Mouse (Mus musculus) CH12.LX (cell line): ENCODE measurements at regions not wholly inside any gene's neighbourhood (a gene's known extent, or its start where the extent isn't known, plus 50 kb on each side); places are given as distances from the start of the nearest gene placed in this dataset.

ENCODE experiments used
- CTCF ChIP-seq, 2 experiments: IDR thresholded peaks in 1 of 2; conservative IDR thresholded peaks in 1 of 2; 2 replicates each; pipeline ENCODE4 v1.5.1; 2011 to 2012; ENCODE audit warnings: low read depth in 2 of 2, low read length in 2 of 2, improper control_type of control experiment in 1 of 2, inconsistent platforms in 1 of 2, mild to moderate bottlenecking in 1 of 2, moderate library complexity in 1 of 2
- POLR2A ChIP-seq: IDR thresholded peaks from 2 replicates; pipeline ENCODE4 v1.6.1; 2011; ENCODE audit warnings: low read depth, mild to moderate bottlenecking, improper control_type of control experiment, low read length
- USF2 ChIP-seq: conservative IDR thresholded peaks from 2 replicates; pipeline ENCODE4 v1.6.1; 2011; ENCODE audit warnings: low read depth, low read length, improper control_type of control experiment

DNA sequence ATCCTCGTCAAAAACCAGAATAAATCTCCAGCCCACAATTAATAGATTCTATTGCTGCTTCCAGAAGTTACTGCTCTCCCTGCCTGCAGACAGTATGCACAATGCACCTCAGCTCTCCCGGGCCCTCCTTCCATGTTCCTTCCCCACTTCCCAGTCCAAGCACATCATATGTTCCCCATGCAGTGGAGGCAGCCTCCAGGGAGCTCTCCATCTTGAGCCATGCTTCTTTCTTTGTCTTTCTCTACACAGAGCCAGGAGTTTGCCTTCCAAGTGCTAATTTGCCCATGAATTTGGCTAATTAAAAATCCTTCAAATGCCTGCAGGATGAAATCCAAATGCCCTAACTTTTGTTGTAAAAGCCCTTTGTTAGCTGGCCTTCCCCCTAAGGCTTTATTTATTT, 166.9 kb downstream of the 1190002N15Rik start:
- no peak for TF ChIP-seq POLR2A
- TF ChIP-seq CTCF (conservative IDR thresholded peaks at IDR 0.05 in 1 of 2, IDR thresholded peaks at IDR 0.05 in 1 of 2; ENCODE audit: low read depth in 2 of 2, low read length in 2 of 2), result no peak
- no peak for TF ChIP-seq USF2
